Mouse (Mus musculus) left cerebral cortex, postnatal 25 days (tissue): ENCODE results near the gene Myrip. TPM values are rescaled to one million over a fixed set of nuclear protein-coding genes. Genes with fewer than 3 reads are reported as not detected.
"Not testable (repeated sequence)": the region's sequence is repeated elsewhere in the genome, so short reads cannot be mapped to it uniquely, and the experiment has no call there.

Experiments
- DNase-seq, 2 experiments: peaks; one replicate each; pipeline ENCODE4 v3.0.0; 2022; ENCODE audit warnings: low spot score in 2 of 2, mixed read lengths in 1 of 2
- intact Hi-C: fragments of 180-260 bp; cut with DNase I; formaldehyde crosslinking; loops from one replicate; pipeline ENCODE4 v1.15.1; 2025
- total RNA-seq, 2 experiments: library from RNA; stranded (reverse); gene quantifications; 2 replicates each; pipeline ENCODE4 v1.2.3; 2021

The Myrip gene
- total RNA-seq, 2 experiments from 2014 or later: 85.6 to 92.2 TPM

DNA sequence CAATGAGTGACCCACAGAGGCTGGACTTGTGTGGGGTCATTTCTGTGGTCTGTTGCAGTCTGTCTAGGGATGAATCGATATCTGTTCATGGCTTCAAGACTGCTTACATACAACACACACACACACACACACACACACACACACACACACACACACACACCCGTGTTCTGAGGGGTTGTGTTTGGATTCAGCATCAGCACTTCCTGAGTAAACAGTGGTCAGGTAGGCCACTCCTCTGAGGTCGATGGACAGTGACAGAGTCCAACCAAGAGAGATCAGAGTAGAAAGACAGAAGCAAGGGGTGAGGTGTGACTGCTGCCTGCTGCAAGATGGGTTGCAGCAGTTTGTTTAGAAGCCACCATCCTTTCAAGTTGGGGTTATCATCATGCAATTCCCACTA, 61.4 kb downstream of the Myrip start:
- intact Hi-C loops: loop anchor here (5.0 kb wide), 1 partner anchor 60 kb away; the partner anchor contains the start of gene Myrip
- no peak for DNase-seq

DNA sequence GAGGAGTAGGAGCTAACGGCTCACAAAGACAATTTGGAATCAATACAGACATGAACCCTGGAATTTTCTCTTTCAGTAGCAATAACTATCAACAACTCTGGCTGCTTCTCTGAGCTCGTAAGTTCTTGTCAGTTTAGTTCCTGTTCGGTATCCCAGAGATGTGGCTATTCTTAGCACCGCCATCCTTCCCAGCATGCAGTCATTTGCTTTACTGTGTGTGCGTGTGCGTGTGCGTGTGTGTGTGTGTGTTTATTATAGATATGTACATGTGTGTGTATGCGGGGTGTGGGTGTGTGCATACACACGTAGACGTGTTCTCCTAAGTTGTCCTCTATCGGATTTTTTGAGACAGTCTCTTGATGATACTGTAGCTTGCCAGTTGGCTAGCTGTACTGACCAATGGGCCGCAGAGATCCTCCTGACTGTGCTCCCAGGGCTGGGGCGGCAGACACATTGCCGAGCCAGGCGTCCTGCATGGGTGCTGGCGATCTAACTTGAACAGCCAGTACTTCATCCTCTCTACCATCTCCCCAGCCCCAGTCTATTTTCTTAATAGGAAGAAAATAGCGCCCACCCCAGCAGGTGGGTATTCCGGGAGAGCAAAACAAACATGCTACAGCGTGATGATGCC, 63.5 kb downstream of the Myrip start:
- DNase-seq: peak in 1 of 2 experiments; percentile 53

DNA sequence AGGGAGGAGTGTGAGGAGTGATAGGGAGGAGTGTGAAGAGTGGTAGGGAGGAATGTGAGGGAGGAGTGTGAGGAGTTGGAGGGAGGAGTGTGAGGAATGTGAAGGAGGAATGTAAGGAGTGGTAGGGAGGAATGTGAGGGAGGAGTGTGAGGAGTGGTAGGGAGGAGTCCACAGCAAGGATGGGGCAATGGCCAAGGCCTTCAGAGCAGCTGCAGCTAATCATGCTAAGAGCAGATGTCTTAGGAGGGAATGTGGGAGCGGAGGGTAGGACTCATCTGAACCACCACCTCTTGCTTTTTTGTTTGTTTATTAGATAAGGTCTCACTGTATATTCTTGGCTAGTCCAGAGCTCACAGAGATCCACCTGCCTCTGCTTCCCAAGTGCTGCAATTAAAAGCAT, 66.2 kb downstream of the Myrip start:
- no peak for DNase-seq
- intact Hi-C loops: no loop called here

More for the DNA sequence above, 63.5 kb downstream of the Myrip start:
- intact Hi-C loops: loop anchor here (5.0 kb wide), 1 partner anchor 62 kb away; the partner anchor contains the start of gene Myrip

DNA sequence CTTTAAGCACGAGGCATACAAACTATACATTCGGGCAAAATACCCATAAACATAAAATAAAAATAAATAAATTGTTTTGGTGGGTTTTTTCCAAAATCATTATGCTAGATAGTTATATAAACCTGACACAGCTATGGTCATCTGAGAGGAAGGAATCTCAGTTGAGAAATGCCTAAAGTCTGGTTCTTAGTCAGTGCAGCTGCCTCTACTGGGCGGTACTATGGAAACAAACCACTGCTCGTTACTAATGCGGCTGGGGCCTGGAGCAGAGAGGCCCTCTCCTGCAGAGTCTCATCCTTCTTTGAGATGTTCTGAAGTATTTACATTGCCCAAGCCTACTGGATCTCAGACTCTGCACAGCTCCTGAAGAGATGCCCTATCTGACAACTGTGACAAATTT, 70.3 kb downstream of the Myrip start:
- intact Hi-C loops: no loop called here
- peak in 1 of 2 experiments; percentile 43 for DNase-seq

DNA sequence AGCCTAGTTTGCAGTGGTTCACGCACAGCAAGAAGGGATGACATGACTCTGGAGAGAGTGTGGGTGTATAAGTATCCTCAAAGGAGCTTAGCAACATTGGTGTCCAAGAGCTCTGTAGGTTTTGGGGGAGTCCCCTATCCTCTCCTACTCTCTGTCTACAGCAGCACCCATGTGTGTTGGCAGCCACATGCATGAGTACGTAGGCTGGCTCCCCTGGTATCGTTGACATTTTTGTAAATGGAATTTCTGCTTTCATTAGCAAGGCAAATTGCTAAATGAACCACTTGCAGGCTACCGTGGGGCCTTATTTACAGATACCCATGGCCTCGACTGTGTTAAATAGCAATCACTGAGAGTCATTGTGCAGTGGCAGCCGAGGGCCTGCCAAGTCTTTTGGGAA, 71.0 kb downstream of the Myrip start:
- intact Hi-C loops: no loop called here
- DNase-seq: peak in 1 of 2 experiments; percentile 56

DNA sequence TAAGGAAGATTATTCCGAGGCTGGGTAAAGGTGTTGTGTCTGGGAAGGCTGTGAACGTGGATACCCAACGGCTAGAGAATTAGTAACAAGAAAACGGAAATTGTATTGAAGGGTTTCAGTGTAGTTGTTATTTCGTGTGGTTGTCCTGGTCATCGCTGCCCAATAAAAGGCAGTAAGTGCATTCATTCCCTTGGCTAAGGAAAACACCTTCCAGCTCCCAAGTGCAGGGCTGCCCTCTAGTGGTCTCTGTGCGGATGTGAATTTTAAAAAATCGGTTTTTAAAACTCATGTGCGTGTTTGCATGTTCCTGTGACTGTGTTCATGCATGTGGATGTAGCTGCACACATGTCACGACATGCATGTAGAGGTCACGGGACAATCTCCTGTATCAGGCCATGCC, 76.4 kb downstream of the Myrip start:
- DNase-seq: peak; percentile 52 to 69
- intact Hi-C loops: loop anchor here (2.0 to 5.0 kb wide), 3 partner anchors 75 to 187 kb away; no protein-coding TSS in a partner anchor

DNA sequence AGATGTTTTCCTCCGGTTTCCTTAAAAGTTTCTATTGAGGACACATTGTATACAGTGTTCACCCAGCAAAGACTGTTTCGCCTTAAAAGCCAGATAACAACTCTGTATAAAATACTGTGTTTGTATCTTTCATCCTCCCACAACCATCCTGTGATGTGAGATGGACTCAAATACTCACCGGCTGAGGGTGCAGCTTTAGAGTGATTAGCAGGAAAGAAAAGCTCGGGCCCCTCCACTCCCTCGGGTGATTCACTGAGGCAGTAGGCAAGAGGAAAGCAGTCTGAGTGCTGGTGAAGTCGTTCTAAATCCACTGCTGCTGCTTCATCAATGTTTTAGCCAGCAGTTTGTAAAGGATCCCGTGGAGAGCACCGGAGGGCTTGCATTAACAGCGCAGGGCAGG, 93.9 kb downstream of the Myrip start:
- intact Hi-C loops: no loop called here
- DNase-seq: peak in 1 of 2 experiments; percentile 68

DNA sequence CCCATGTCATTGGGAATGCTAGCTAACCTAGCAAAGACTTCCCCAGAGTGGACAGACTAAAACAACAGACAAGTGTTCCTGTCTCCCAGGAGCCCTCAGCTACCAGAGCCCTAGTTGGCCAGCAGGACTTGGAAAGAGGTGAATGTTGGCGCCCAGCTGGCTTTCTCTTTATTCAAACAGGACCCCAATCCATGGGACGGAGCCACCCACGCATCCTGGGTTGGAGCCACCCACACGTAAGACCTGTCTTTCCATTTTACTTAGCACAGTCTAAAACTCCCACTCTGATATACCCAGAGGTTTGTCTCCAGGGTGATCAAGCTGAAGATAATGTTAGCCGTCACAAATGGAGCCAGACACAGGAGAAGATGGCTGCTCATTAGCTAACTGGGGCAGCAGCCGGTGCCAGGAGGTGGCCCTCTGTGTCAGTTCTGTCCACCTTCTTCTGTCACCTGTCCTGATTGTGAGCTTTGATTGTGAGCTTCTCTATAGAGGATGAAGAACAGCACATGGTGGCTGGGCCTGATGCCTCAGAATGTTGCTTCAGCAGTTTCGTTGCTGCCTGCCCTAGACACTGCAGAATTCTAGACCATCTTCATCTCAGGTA, 95.4 kb downstream of the Myrip start:
- DNase-seq: peak in 1 of 2 experiments; percentile 72
- intact Hi-C loops: no loop called here

DNA sequence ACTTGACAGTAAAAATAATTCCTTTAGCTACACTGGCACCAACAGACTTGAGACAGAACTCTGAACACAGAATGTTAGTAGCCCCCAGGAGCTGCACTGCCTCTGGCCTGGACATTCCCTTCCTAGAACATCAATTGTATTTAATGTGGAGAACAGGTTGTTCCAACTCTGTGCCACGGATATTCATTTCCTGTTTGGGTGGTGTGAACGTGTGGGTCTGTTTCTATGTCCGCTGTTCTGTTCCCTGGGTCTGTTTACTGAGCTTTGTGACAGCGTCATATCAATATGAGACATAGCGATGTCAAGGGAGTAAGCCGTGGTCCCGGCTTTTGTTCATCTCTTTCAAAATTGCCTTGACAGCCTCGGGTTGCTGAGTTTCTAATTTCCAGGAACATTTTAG, 97.0 kb downstream of the Myrip start:
- intact Hi-C loops: no loop called here
- no peak for DNase-seq

DNA sequence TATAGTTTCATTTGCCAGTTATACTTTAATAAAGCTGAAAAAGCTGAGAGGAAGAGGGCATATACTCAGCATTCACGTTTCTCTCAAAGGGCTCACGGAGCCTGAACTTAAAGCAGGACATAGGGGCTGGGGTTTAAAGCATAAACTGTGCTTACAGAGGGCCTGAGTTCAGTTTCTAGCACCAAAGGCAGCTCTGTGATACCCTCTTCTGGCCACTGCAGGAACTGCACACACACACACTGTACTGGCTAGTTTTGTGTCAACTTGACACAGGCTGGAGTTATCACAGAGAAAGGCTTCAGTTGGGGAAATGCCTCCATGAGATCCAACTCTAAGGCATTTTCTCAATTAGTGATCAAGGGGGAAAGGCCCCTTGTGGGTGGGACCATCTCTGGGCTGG, 98.2 kb downstream of the Myrip start:
- DNase-seq, intact Hi-C loops: not testable (repeated sequence)

DNA sequence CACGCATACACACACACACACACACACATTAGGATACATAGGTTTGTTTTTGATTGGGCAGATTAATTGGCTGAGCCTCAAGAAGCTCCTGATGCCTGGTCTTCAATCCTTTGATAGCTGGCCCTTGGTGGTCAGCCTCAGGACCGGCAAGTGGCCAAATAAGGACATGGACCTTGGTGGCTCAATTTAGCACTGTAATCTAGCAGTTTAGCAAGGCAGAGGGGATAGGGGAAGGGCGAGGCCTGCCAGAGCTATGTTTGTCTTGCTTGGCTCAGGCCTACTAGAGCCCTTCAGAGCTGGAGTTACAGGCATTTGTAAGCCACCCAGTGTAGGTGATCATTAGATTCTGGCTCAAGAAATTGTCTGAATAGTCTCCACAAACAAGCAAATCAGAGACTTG, 101.1 kb downstream of the Myrip start:
- intact Hi-C loops: no loop called here
- no peak for DNase-seq

DNA sequence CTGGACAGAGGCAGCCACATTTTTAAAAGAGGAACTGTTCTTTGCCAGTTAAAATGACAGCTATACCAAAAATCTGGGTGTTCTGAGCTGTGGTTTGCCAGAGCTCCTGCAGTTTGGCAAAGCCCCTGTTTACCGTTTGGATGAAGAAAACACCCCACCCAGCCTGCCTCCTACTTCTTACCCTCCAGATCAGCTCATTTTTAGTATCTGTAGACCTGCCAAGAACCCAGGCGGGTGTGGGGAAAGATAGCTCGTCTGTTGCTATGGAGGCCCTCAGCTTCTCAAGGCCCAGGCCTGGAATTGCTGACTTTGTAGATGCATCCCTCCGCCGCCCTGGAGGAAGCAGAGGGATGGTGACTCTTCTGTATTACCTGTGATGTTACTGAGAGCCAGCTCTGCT, 102.3 kb downstream of the Myrip start:
- peak; percentile 65 to 95 for DNase-seq
- intact Hi-C loops: no loop called here

DNA sequence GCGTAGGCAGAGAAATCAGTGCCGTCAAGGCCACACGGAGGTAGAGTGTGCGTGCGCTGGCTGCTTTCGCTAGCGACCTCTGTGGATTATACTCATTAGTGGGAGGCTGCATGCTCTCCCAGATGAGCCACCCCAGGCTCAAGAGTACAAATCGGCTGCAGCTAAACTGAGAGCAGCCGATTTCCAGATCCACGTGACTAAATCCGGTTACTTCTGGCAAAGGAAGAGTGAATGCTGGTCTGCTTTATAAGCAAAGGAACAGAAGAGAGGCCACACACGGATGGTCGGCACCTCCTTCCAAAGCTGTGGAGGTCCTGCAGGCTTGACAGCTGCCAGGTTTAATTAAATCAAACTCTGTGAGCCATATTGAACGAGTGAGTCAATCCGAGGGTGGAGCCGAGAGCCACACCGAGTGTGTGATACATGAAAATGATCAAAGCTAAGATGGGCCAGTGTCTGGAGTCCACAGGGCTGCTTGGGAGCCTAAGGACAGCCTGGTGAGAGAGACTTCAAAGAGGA, 108.4 kb downstream of the Myrip start:
- intact Hi-C loops: no loop called here
- peak; percentile 49 to 85 for DNase-seq

DNA sequence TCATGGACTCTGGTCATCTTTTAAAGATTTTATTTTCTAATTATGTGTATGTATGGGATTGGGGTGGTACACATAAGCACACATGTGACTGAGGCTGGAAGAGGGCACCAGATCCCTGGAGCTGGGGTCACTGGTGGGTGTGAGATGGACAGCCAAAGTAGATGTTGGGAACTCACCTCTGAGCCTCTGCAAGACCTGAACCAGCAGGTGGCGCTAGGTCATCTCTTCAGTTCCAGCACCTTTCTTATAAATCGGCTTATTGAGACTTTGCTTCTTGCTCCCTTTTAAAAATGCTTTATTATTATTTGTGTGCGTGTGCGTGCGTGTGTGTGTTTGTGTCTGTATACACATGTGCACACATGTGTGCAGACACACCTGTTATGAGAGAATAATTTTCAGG, 109.1 kb downstream of the Myrip start:
- intact Hi-C loops: no loop called here
- DNase-seq: peak; percentile 60 to 66

DNA sequence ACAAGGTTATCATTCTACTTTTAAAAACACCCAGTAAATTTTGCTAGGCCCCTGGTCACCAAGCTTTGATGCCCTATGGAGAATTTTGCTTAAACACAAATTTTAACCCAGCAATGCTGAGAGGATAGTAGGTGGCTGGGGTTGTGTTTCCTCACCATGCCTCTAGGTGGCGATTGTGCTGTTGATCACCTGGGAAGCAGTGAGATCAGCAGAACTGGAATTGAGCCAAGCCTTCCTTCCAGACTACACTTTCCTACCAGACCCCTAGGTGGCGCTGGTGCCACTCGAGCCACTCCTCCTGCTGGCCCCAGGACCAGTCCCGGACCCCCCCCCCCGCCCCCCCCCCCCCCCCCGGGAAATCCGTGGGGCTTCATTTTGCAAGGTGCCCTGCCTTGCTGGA, 114.2 kb downstream of the Myrip start:
- DNase-seq: peak; percentile 83 to 88
- intact Hi-C loops: loop anchor here (5.0 kb wide), 1 partner anchor 223 kb away; no protein-coding TSS in a partner anchor

DNA sequence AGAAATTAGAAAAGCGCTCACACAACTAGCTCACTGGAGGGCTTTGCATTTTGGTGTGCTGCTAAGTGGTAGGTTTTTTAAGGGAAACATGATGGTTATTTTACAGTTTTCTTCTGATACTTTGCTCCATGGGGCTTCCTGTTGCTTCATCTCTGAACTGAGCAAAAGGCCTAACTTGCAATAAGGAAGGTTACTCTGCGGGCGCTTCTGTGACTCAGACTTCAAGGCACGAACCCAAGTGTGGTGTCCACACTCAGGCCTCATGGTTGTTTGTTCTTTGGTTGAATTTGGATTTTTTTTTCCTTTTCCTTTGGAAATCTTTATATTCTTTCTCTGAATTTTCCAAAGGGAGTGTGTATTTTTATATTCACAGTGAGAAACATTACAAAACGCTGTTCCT, 114.8 kb downstream of the Myrip start:
- DNase-seq: no peak

DNA sequence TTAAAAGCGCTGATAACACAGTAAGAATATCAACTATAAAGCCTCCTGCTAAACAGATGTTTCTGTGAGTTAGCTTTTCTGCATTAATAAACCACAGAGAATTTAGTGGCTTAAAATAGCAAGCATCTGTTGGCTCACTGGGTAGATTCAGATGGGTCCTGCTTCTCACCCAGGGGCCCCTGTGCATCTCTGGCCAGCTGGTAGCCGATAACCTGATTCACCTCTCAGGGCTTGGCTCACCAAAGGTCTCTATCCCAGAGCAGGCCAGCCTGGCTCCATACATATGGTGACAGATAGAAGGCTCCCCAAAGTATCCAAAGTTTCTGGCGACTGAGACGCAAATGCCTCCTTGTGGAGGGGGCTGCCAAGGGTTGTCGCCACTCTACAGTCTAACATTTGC, 115.4 kb downstream of the Myrip start:
- intact Hi-C loops: loop anchor here (5.0 kb wide), 1 partner anchor 224 kb away; no protein-coding TSS in a partner anchor
- no peak for DNase-seq

More for the DNA sequence above, 114.8 kb downstream of the Myrip start:
- intact Hi-C loops: loop anchor here (5.0 kb wide), 1 partner anchor 224 kb away; no protein-coding TSS in a partner anchor

DNA sequence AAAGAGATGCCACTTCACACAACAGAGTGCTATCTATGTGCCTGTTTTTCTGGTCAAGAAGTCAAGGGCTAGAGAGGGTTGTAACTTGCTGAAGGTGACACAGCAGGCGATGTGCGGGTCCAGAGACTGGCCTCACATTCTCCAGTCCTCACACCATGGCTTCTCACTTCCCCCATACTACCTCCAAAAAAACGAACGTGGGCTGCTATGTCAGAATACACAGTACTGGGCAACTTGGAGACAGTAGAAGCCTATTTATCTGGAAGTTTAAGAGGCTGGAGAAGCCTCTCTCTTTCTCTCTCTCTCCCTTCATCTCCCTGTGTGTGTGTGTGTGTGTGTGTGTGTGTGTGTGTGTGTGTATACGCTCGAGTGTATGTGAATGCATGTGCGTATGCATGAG, 117.3 kb downstream of the Myrip start:
- peak in 1 of 2 experiments; percentile 66 for DNase-seq
- intact Hi-C loops: loop anchor here (5.0 kb wide), 1 partner anchor 226 kb away; no protein-coding TSS in a partner anchor

DNA sequence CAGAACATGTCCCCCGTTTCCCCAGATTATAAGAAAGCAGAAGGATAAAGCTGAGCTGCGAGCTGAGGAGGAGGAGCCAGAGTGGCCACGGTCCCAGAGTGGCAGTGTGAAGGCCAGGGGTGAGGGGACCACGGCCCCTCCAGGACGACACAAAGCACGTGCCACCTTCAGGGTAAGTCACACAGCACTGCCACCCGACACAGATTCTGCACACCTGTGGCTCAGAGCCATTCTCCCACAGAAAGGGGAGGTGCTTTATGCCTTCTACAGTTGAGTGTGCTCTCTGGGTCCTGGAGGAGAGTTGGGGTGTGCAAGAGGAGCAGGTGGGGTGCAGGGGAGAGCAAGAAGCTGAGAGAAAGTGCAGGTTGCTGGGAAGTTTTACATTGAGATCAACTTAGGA, 123.3 kb downstream of the Myrip start:
- intact Hi-C loops: loop anchor here (2.0 kb wide), 1 partner anchor 284 kb away; no protein-coding TSS in a partner anchor
- no peak for DNase-seq

DNA sequence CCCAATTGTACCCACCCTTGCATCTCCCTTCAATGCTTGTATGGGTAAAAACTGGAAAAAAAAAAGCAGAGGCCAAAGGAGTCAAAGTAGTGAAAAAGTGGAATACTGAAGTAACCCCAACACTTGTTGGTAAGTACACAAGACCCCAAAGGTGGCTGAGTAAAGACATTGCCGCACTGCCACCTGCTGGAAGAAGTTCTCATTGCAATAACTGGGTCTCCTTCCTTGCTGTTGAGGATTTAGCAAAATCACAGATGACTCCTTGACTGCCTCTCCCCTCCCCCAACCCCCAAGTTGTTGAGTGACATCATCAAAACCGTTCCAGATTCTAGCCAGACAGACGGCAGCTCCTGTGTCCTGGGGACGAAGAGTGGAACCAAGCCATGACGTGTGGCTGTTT, 124.5 kb downstream of the Myrip start:
- intact Hi-C loops: loop anchor here (2.0 kb wide), 1 partner anchor 285 kb away; no protein-coding TSS in a partner anchor

DNA sequence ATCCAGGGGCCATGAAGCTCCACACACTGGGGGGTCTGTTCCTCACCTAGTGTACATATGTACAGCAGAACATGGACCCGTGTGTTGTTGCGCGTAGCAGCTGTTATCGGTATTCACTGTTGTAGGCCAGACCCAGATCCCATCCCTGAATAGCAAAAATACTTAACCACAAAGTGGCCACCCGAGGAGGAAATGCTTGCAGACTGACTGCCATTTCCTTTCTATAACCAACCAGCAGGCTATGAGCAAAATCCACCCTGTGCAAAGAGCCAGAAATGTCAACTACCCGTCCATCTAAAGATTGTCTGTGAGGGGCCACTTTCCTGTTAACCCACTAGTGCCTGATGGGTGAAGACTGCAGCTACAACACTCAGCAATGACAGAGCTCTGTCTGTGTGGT, 126.9 kb downstream of the Myrip start:
- DNase-seq: no peak
- intact Hi-C loops: no loop called here

More for the DNA sequence above, 124.5 kb downstream of the Myrip start:
- peak; percentile 59 to 75 for DNase-seq
